Mouse (Mus musculus): ENCODE measurements at regions not wholly inside any gene's neighbourhood (a gene's known extent, or its start where the extent isn't known, plus 50 kb on each side); places are given as distances from the start of the nearest gene placed in this dataset.

GRCm38 (mm10) chr9:41585012-41585411 lies 423.5 kb upstream of the Ubash3b start:
- TF ChIP-seq TAL1 (IDR thresholded peaks at IDR 0.05; ENCODE audit: low read length) (no peak), GATA1 (IDR thresholded peaks at IDR 0.05; ENCODE audit: low read length) (no peak)
